Mouse (Mus musculus): ENCODE measurements at regions not wholly inside any gene's neighbourhood (a gene's known extent, or its start where the extent isn't known, plus 50 kb on each side); places are given as distances from the start of the nearest gene placed in this dataset.

GRCm38 (mm10) chrY:86743391-86743790 is 373.2 kb upstream of the Gm21477 start:
- peak in 1 of 2 experiments; percentile 4 for DNase-seq
